Mouse (Mus musculus) C2C12 (cell line): ENCODE data around the gene Cdh5. TPM values are rescaled to one million over a fixed set of nuclear protein-coding genes. Genes with fewer than 3 reads are reported as not detected.
"Not testable (repeated sequence)": the region's sequence is repeated elsewhere in the genome, so short reads cannot be mapped to it uniquely, and the experiment has no call there.

Experiments
- H3K27me3 ChIP-seq: one replicate; pipeline ENCODE4 v1.6.1; 2011; ENCODE audit not compliant: control insufficient read depth, insufficient read depth, insufficient read length
- H3K36me3 ChIP-seq: one replicate; pipeline ENCODE4 v1.6.1; 2011; ENCODE audit not compliant: control insufficient read depth, insufficient read depth
- H3K4me3 ChIP-seq: one replicate; pipeline ENCODE4 v1.5.1; 2011; ENCODE audit warnings: mild to moderate bottlenecking, control low read depth; ENCODE audit not compliant: poor library complexity, insufficient read depth, severe bottlenecking
- H3K79me2 ChIP-seq: one replicate; pipeline ENCODE4 v1.6.1; 2011; ENCODE audit not compliant: control insufficient read depth, insufficient read depth
- H3K79me3 ChIP-seq: one replicate; pipeline ENCODE4 v1.6.1; 2011; ENCODE audit warnings: low read depth, control low read depth
- H3ac ChIP-seq: one replicate; pipeline ENCODE3; 2011; ENCODE audit warnings: low read depth; ENCODE audit not compliant: control insufficient read depth, insufficient read length
- CEBPB ChIP-seq: IDR thresholded peaks from one replicate; pipeline ENCODE4 v1.6.1; 2011; ENCODE audit warnings: low read depth, mild to moderate bottlenecking, control low read depth, moderate library complexity
- CTCF ChIP-seq: IDR thresholded peaks from one replicate; pipeline ENCODE4 v1.5.1; 2011; ENCODE audit not compliant: control insufficient read depth, insufficient read depth, insufficient read length
- FOSL1 ChIP-seq: IDR thresholded peaks from one replicate; pipeline ENCODE4 v1.8.0; 2011; ENCODE audit warnings: mild to moderate bottlenecking, low read length; ENCODE audit not compliant: poor library complexity, insufficient read depth, severe bottlenecking
- MAX ChIP-seq: IDR thresholded peaks from one replicate; pipeline ENCODE4 v1.6.1; 2011; ENCODE audit warnings: mild to moderate bottlenecking, control low read depth
- MYOD1 ChIP-seq: IDR thresholded peaks from one replicate; pipeline ENCODE4 v1.6.1; 2011; ENCODE audit warnings: low read depth; ENCODE audit not compliant: control insufficient read depth, insufficient read length
- MYOG ChIP-seq: IDR thresholded peaks from one replicate; pipeline ENCODE4 v1.6.1; 2011; ENCODE audit not compliant: control insufficient read depth, insufficient read length; ENCODE audit errors: extremely low read depth
- USF1 ChIP-seq: IDR thresholded peaks from one replicate; pipeline ENCODE4 v1.6.1; 2011; ENCODE audit warnings: low read depth, mild to moderate bottlenecking, control low read depth, moderate library complexity
- polyA plus RNA-seq: library from polyadenylated mRNA; unstranded; fragments of >200 nt; fragmentation: generic; extraction: Trizol; gene quantifications from one replicate; pipeline ENCODE4 v1.2.1, GENCODE M21; 2012; ENCODE audit warnings: missing spikeins

The Cdh5 gene
- polyA plus RNA-seq, 1 experiment = 0.04 TPM

DNA sequence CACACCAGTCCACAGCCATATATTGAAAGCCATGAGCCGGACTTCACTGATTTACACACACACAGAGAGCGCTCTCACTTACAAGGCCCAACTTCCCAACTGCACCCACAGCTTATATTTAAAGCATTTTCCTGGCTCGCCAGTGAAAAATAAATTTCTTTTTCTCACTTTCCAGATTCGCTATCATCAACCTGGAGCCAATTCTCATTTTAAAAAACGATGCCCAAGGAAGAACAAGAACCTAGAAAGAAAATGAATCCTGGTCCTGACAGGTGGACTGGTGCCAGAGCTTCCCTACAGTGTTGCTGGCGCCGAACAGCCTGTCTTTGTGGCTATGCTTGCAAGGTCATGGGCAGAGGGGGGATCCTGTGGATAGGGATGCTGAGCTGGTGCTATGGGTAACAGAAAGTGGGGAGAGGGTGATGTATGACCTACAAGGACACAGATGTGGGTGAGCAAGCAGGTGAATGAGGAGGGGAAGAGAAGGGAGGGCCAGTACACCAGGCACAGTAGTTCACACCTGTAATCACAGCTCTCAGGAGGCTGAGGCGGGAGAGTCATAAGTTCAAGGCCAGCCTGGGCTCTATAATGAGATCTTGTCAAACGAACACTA, 35.4 kb upstream of the Cdh5 start:
- TF ChIP-seq MAX = no peak
- Histone ChIP-seq H3K4me3 (no peak overlapping the region), H3K27me3 (no peaks in the 10 kb centered on the region)

DNA sequence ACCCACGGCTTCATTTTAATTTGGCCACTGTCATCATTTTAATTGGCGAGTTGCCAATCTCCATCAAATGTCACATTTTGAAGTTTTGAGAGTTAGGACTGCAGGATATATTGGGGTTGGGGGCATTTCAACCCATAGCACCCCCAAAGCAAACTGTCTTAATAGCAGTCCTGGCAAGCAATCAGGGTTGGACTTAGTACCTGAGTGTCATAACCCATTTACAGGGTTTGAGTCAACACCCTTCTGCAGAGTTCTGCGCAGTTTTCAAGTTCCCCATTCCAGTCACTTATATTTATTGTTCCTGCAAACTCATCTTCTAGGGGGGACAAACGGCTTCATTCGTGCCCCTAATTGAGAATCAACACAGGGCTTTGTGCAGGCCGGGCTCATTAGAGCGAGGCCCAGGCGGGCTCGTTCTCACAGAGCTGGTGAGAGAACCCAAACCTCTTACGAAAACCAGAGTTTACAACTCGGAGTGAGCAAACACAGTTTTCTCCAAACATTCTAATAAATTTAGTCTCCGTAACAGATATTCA, 34.0 kb upstream of the Cdh5 start:
- H3K79me3 ChIP-seq = no peaks in the 10 kb centered on the region
- no peak overlapping the region for H3ac ChIP-seq
- no peaks in the 10 kb centered on the region for H3K27me3 ChIP-seq
- H3K4me3 ChIP-seq = no peak overlapping the region
- no peaks in the 10 kb centered on the region for H3K79me2 ChIP-seq
- TF ChIP-seq MAX = no peak
- TF ChIP-seq MYOD1 = no peak
- TF ChIP-seq CEBPB = no peak
- no peak for TF ChIP-seq CTCF
- no peak for TF ChIP-seq USF1
- TF ChIP-seq FOSL1 = no peak
- no peak for TF ChIP-seq MYOG
- no peaks in the 10 kb centered on the region for H3K36me3 ChIP-seq

More for the DNA sequence above, 35.4 kb upstream of the Cdh5 start:
- Histone ChIP-seq H3K79me3 (no peaks in the 10 kb centered on the region), H3ac (no peak overlapping the region), H3K79me2 (no peaks in the 10 kb centered on the region), H3K36me3 (no peaks in the 10 kb centered on the region)

DNA sequence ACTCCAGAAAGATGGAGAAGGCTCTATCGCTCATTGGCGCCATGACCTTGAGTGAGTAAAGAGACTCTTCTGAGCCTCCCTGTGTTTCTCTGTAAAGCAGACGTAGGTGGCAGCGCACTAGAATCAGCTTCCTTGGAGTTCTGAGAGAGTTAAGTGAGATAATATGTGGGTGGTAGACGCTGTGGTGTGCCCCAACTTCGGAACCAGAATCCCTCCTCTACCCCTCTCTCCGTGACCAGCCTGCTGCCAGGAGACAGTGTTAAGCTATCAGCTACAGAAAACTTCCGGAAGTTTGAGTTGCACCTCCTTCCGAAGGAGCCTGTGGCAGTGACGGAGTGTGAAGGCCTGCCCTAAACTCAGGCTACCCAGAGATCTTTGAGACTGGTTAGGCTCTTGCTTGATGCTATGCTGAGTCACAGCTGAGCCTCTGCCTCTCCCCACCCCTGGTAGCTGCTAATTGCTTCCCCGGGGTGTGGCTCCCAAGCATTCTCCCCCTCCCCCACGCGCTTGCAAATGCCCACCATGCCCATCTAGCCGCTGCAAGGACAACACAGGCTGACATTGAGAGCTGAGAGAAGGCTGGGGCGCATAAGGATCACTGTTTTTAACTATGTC, 32.9 kb upstream of the Cdh5 start:
- H3ac ChIP-seq = no peak overlapping the region
- TF ChIP-seq FOSL1 (no peak), CTCF (no peak), MYOG (no peak), MYOD1 (no peak), MAX (no peak), USF1 (no peak), CEBPB (no peak)
- H3K4me3 ChIP-seq = no peak overlapping the region
- H3K79me2 ChIP-seq = no peaks in the 10 kb centered on the region
- no peaks in the 10 kb centered on the region for H3K27me3 ChIP-seq
- no peaks in the 10 kb centered on the region for H3K79me3 ChIP-seq
- no peaks in the 10 kb centered on the region for H3K36me3 ChIP-seq

DNA sequence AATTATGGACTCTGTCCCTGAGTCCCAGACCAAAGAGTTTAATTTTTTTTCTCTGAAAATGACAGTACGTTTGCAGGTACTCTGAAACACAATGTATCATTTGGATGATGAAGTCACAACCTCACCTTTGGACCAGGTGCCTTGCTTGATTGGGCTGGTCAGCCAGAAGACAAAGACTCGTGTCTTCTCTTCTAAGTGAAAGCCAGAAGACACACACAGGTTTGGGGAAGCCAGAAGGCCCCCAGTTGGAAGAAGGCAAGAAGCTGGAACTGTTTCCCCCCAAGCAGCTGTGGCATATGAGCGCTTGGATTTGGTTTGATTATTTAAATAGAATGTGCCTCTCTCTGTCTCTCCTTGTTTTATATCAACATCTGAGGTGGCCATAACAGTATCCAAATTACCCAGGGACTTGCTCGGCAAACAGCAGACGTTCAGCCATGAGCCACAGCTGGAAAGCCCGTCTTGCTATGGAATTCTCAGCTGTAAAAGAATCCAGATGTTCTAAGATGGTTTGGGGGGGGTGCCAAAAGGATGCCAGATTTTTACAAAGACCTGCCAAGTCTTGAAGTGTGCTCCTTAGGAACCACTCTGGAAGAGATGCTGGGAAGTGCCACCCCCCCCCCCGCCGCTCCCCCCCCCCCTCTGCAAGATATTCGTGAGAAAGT, 31.1 kb upstream of the Cdh5 start:
- not testable (repeated sequence) for H3K79me3 ChIP-seq, H3K36me3 ChIP-seq, H3K79me2 ChIP-seq, H3ac ChIP-seq, H3K27me3 ChIP-seq, H3K4me3 ChIP-seq

DNA sequence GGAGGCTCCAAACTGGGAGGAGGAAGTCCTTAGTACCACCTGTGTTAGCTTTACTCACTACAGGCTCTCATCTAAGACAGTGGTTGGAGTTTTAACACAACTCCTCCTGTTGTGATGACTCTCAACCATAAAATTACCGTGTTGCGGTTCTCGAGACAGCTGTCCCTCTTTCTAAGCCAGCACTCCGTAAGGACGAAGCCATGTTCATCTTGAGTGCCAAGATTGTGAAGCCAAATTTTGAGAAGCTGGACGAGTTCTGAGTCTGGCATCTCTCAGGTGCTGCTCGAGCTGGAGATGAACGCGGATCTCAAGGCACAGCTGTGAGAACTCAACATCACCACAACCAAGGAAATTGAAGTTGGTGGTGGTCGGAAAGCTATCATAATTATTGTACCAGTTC, 30.5 kb upstream of the Cdh5 start:
- Histone ChIP-seq H3K79me2 (no peaks in the 10 kb centered on the region), H3K4me3 (no peak overlapping the region), H3ac (no peak overlapping the region), H3K27me3 (no peaks in the 10 kb centered on the region), H3K36me3 (no peaks in the 10 kb centered on the region), H3K79me3 (no peaks in the 10 kb centered on the region)
- no peak for TF ChIP-seq MYOD1
- TF ChIP-seq FOSL1 = no peak
- no peak for TF ChIP-seq MAX
- TF ChIP-seq CEBPB = no peak
- TF ChIP-seq USF1 = no peak
- TF ChIP-seq MYOG = no peak

DNA sequence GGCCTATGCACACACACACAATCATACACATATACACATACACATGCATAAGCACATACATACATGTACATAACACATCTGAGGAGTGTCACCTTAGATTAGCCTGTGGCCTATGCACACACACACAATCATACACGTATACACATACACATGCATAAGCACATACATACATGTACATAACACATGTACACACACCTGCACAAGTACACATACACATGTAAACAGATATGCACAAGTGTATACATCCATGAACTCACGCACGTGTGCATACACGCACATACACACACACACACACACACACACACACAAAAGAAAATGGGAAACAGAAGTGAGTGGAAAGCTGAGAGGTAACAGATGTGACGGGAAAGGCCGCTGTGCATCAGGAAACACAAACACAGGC, 26.3 kb upstream of the Cdh5 start:
- Histone ChIP-seq H3K79me3 (no peaks in the 10 kb centered on the region), H3K79me2 (no peaks in the 10 kb centered on the region), H3K36me3 (no peaks in the 10 kb centered on the region), H3K4me3 (no peak overlapping the region), H3ac (no peak overlapping the region), H3K27me3 (no peaks in the 10 kb centered on the region)
- TF ChIP-seq MYOD1 (no peak), CTCF (no peak), MAX (no peak), USF1 (no peak), CEBPB (no peak), FOSL1 (no peak), MYOG (no peak)
